Mouse (Mus musculus) embryo, embryonic 9.5 days (tissue): ENCODE data around the gene Duxf3.
"Not testable (repeated sequence)": the region's sequence is repeated elsewhere in the genome, so short reads cannot be mapped to it uniquely, and the experiment has no call there.

Experiments used
- DNase-seq: peaks from one replicate; pipeline ENCODE4 v3.0.0-alpha.2; 2017; ENCODE audit errors: extremely low spot score

Duxf3 gene

GRCm38 (mm10) chr10:58223161-58223560, 9.3 kb downstream of the Duxf3 start:
- DNase-seq: not testable (repeated sequence)

GRCm38 (mm10) chr10:58221571-58221970, 10.9 kb downstream of the Duxf3 start:
- not testable (repeated sequence) for DNase-seq

- no peak for DNase-seq
Measured at GRCm38 (mm10) chr10:58220726-58221125, 11.7 kb downstream of the Duxf3 start.

- DNase-seq: no peak
Measured at GRCm38 (mm10) chr10:58217366-58217765, 15.1 kb downstream of the Duxf3 start.

GRCm38 (mm10) chr10:58215353-58215752, 17.1 kb downstream of the Duxf3 start:
- no peak for DNase-seq

- DNase-seq: no peak
Measured at GRCm38 (mm10) chr10:58214934-58215333, 17.5 kb downstream of the Duxf3 start.

- DNase-seq: no peak
Measured at GRCm38 (mm10) chr10:58214497-58214896, 18.0 kb downstream of the Duxf3 start.

- DNase-seq: no peak
Measured at GRCm38 (mm10) chr10:58212230-58212629, 20.2 kb downstream of the Duxf3 start.

- no peak for DNase-seq
Measured at GRCm38 (mm10) chr10:58211213-58211612, 21.3 kb downstream of the Duxf3 start.

- DNase-seq: no peak
Measured at GRCm38 (mm10) chr10:58210514-58210913, 22.0 kb downstream of the Duxf3 start.

GRCm38 (mm10) chr10:58209710-58210467, 22.6 kb downstream of the Duxf3 start:
- no peak for DNase-seq

GRCm38 (mm10) chr10:58206639-58207404, 25.7 kb downstream of the Duxf3 start:
- no peak for DNase-seq

- no peak for DNase-seq
Measured at GRCm38 (mm10) chr10:58205986-58206385, 26.5 kb downstream of the Duxf3 start.
